Mouse (Mus musculus) hindbrain, embryonic 12.5 days (tissue): ENCODE results near the gene A2ml1. TPM values are rescaled to one million over a fixed set of nuclear protein-coding genes. Genes with fewer than 3 reads are reported as not detected.

ENCODE experiments used
- ATAC-seq: fragments of 200-750 bp; cut with Nextera tagmentation; 2 replicates; pipeline ENCODE4 v1.8.0; 2017; ENCODE audit warnings: moderate TSS enrichment; ENCODE audit not compliant: low FRiP score
- H3K27ac ChIP-seq: fragments of 300-500 bp; sonication (generic); 2 replicates; pipeline ENCODE4 v1.5.1; 2016; ENCODE audit warnings: mild to moderate bottlenecking
- H3K27me3 ChIP-seq: fragments of 300-500 bp; sonication (generic); 2 replicates; pipeline ENCODE4 v1.6.1; 2016; ENCODE audit warnings: mild to moderate bottlenecking
- H3K36me3 ChIP-seq: fragments of 300-500 bp; sonication (generic); 2 replicates; pipeline ENCODE4 v1.6.1; 2016; ENCODE audit warnings: mild to moderate bottlenecking
- H3K4me1 ChIP-seq: fragments of 300-500 bp; sonication (generic); 2 replicates; pipeline ENCODE4 v1.6.1; 2016
- H3K4me2 ChIP-seq: fragments of 300-500 bp; sonication (generic); replicated peaks from 2 replicates; pipeline ENCODE4 v1.6.1; 2016; ENCODE audit warnings: mild to moderate bottlenecking
- H3K4me3 ChIP-seq: fragments of 300-500 bp; sonication (generic); 2 replicates; pipeline ENCODE4 v1.5.1; 2016; ENCODE audit warnings: mild to moderate bottlenecking
- H3K9ac ChIP-seq: fragments of 300-500 bp; sonication (generic); 2 replicates; pipeline ENCODE4 v1.6.1; 2016; ENCODE audit warnings: mild to moderate bottlenecking, moderate library complexity
- H3K9me3 ChIP-seq: fragments of 300-500 bp; sonication (generic); replicated peaks from 2 replicates; pipeline ENCODE4 v1.6.1; 2016; ENCODE audit warnings: mild to moderate bottlenecking
- WGBS: fragments of 180-500 bp; shearing (Covaris S2); methylation state at CpG from one replicate; pipeline ENCODE4 v1.1.7; 2016; 5-methylcytosine and 5-hydroxymethylcytosine counted together
- polyA plus RNA-seq: library from polyadenylated mRNA; unstranded; fragments of >200 nt; fragmentation: Nextera tagmentation; extraction: Ambion mirVana; gene quantifications from 2 replicates; pipeline ENCODE4 v1.2.1, GENCODE M21; 2016

The A2ml1 gene
- polyA plus RNA-seq, 1 experiment from 2014 or later = not detected

DNA sequence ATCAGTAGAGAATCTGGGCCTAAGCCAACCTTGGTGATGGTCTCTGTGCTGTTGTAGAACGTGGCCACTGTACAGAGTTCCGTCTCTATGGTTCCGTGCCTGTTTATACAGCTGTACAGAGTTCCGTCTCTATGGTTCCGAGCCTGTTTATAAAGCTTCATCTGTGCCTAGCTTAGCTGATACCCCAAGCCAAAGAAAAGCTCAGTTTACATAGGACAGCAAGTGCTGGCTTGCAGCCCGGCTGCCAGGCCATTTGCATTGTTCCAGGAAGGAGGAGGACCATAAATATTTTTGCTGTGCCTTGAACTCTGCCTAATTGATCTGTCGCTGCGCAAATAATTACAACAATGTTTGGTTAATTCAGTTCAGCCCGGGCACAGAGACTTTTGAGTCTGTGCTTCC, 15.7 kb upstream of the A2ml1 start:
- ATAC-seq = peak; percentile 88
- WGBS = 36% methylated on average over 9 of the region's 9 CpGs
- no peak overlapping the region for H3K9ac ChIP-seq
- H3K4me2 ChIP-seq = peak overlapping the region; percentile 30
- H3K27ac ChIP-seq = no peak overlapping the region
- H3K4me1 ChIP-seq = no peaks in the 10 kb centered on the region
- no peak overlapping the region for H3K4me3 ChIP-seq
- H3K27me3 ChIP-seq = no peaks in the 10 kb centered on the region
- H3K36me3 ChIP-seq = no peaks in the 10 kb centered on the region
- H3K9me3 ChIP-seq = no peaks in the 10 kb centered on the region

DNA sequence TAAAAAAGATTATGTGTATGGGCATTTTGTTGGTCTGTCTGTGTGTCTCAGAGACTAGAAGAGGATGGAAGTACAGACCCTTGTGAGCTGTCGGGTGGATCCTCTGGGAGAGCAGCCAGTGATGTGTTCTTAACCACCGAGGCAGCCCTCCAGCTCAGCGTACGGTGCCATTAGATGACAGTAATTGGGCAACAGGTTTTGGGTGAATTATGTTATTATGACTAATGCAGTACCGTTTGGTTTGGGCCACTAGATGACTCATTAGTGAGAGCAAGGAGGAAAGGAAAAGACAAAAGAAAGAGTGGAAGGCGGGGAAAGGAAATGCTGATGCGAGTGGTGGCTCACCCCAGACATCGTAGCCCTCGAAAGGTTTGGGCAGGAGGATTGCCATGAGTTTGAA, 13.2 kb upstream of the A2ml1 start:
- no peak overlapping the region for H3K4me3 ChIP-seq
- H3K4me1 ChIP-seq = no peaks in the 10 kb centered on the region
- no peaks in the 10 kb centered on the region for H3K9me3 ChIP-seq
- H3K27me3 ChIP-seq = no peaks in the 10 kb centered on the region
- H3K36me3 ChIP-seq = no peaks in the 10 kb centered on the region
- ATAC-seq = no peak
- H3K9ac ChIP-seq = no peak overlapping the region
- WGBS = 90% methylated on average over 9 of the region's 9 CpGs
- H3K4me2 ChIP-seq = no peak overlapping the region
- H3K27ac ChIP-seq = no peak overlapping the region

DNA sequence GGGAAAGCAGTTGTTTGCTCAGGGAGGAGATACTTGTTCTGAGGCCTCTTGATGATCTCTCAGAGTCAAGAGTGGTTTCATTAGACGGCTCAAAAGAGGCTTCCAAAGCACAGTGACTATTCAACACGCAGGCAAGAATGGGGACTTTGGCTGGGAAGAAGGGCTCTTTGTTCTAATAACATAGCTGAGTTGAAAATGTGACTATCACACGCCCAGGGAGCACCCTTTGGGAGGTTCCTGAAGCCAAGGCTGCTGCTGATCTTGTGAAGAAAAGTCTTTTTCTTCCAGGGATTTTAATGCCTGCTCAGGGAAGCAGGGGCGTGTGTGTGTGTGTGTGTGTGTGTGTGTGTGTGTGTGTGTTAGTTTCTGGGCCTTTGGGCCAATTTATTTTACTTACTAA, 8.0 kb upstream of the A2ml1 start:
- Histone ChIP-seq H3K27ac (no peak overlapping the region), H3K4me3 (no peak overlapping the region), H3K36me3 (no peaks in the 10 kb centered on the region), H3K9me3 (no peaks in the 10 kb centered on the region), H3K27me3 (no peaks in the 10 kb centered on the region), H3K4me1 (no peaks in the 10 kb centered on the region), H3K4me2 (no peak overlapping the region), H3K9ac (no peak overlapping the region)
- 45% methylated on average over 4 of the region's 4 CpGs for WGBS
- no peak for ATAC-seq

DNA sequence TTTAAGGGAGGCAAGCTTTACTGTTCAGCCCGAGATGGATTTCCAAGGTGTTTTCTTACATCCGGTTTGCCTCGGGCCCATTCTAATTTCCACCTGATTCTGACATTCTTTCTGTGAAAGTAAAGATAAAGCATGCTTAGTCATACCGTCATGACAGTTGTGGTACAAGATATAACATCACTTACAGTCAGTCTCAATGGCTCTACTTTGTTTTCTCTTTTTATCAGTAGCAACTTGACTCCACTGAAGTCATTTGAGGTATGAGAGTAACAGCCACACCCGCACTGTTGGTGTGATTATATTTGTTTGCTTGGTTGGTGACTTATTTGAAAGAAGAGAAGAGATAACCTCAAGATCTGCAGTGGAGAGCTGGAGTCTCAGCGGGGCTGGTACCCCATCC, 6.2 kb upstream of the A2ml1 start:
- Histone ChIP-seq H3K4me1 (no peaks in the 10 kb centered on the region), H3K27me3 (no peaks in the 10 kb centered on the region), H3K4me2 (no peak overlapping the region), H3K36me3 (no peaks in the 10 kb centered on the region), H3K4me3 (no peak overlapping the region), H3K9me3 (no peaks in the 10 kb centered on the region), H3K9ac (no peak overlapping the region), H3K27ac (no peak overlapping the region)
- 90% methylated on average over 6 of the region's 6 CpGs for WGBS
- no peak for ATAC-seq

DNA sequence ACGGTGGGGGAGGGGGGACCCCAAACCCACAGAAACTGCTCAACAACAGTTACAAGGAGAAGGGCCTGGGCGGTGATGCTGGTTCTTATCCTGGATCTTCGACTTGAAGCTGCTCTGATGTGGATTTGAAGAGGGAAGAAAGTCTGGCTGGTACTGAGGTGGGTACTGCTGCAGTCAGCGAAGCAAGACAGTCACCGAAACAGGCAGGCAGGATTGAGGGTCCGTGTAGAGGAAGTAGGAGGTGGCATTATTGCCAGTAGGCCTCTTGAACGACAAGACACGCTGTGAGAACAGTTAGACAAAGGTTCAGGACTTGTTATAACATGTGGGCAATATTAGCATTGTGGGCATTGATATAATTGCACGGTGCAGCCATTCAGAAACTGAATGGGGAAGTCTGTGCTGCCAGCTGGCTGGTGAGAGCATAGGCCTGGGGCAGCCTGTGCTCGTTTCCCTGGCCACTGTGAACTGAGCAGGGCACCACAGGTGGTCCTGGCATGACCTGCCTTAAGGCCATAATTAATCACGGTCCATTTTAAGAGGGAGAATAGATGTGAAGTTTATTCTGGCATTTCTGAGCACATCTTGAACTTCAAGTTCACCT, 4.3 kb upstream of the A2ml1 start:
- no peak overlapping the region for H3K4me2 ChIP-seq
- no peaks in the 10 kb centered on the region for H3K4me1 ChIP-seq
- no peaks in the 10 kb centered on the region for H3K9me3 ChIP-seq
- H3K36me3 ChIP-seq = no peaks in the 10 kb centered on the region
- no peaks in the 10 kb centered on the region for H3K27me3 ChIP-seq
- no peak; the same call in 1 of the 2 replicates for ATAC-seq
- H3K9ac ChIP-seq = no peak overlapping the region
- 71% methylated on average over 11 of the region's 11 CpGs for WGBS
- H3K4me3 ChIP-seq = no peak overlapping the region
- no peak overlapping the region for H3K27ac ChIP-seq

DNA sequence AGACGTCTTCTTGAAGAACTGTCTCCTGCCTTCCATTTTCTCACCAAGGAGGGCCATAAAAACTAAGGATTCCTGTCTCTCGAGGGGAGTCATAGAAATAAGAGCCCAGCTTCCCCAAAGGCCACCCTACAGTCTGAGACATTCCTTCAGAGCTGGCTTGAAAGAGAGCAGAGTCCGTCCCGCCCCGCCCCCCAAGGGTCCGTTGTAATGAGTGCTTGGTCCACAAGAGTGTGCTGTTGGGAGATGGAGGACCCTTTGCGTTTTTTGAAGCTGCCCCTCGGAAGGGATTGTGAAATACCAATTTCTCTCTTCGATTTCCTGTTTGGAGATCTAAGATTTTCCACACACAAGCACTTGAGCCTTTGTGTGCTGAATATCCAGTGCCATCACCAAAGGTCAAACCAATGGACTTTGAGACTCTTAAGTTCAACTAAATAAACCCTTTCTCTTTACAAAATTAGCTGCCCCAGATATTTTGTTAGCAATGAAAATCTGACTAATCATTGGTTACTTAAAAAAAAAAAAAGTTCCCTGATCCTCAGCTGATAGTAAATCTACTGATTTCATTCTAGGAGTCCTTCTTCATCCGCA, 2.8 kb upstream of the A2ml1 start:
- Histone ChIP-seq H3K4me2 (no peak overlapping the region), H3K27me3 (no peaks in the 10 kb centered on the region), H3K27ac (no peak overlapping the region), H3K4me3 (no peak overlapping the region), H3K36me3 (no peaks in the 10 kb centered on the region), H3K9ac (no peak overlapping the region), H3K4me1 (no peaks in the 10 kb centered on the region), H3K9me3 (no peaks in the 10 kb centered on the region)
- 32% methylated on average over 10 of the region's 10 CpGs for WGBS
- no peak for ATAC-seq

DNA sequence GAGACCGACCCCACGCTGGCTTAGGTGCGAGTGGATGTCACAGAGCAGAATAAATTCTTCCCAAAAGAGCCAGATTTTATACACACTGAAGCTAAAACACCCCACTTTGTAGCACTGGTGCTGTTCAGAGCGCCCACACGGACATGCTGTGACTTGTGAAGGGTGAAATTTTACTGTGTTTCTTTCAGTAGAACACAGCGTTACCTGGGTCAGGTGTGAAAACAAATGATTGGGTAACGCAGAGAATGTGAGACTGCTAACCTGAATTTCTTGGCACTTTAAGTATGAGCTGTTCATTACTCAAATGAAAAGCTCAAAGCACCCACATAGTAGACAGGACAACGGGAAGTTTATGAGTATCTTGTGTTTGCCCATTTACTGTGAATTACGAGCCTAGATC, 4.1 kb downstream of the A2ml1 start:
- H3K4me3 ChIP-seq = no peak overlapping the region
- H3K4me2 ChIP-seq = no peak overlapping the region
- H3K36me3 ChIP-seq = no peaks in the 10 kb centered on the region
- H3K9me3 ChIP-seq = no peaks in the 10 kb centered on the region
- H3K4me1 ChIP-seq = no peaks in the 10 kb centered on the region
- no peaks in the 10 kb centered on the region for H3K27me3 ChIP-seq
- no peak overlapping the region for H3K27ac ChIP-seq
- 88% methylated on average over 9 of the region's 9 CpGs for WGBS
- no peak for ATAC-seq
- H3K9ac ChIP-seq = no peak overlapping the region

DNA sequence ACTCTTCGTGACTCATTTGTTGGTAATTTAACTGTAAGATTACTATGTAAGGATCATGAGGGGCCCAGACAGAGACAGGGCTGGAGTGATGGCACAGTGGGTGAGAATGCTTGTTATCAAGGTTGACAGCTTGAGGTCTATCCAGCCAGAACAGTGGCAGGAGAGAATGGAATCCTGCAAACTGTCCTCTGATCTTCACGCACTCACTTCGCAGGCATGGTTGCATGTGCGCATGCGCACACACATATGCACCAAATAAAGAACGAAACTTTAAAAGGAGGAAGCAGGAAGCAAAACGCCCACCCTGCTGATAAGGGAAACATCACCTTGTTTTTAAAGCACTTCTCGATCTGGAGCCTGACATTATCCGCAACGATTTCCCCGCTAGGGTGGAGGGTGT, 14.8 kb downstream of the A2ml1 start:
- Histone ChIP-seq H3K27me3 (no peaks in the 10 kb centered on the region), H3K9ac (no peak overlapping the region), H3K9me3 (no peaks in the 10 kb centered on the region), H3K4me2 (no peak overlapping the region), H3K27ac (no peak overlapping the region), H3K4me1 (no peaks in the 10 kb centered on the region), H3K4me3 (no peak overlapping the region), H3K36me3 (no peaks in the 10 kb centered on the region)
- no peak for ATAC-seq
- WGBS = 89% methylated on average over 11 of the region's 11 CpGs

DNA sequence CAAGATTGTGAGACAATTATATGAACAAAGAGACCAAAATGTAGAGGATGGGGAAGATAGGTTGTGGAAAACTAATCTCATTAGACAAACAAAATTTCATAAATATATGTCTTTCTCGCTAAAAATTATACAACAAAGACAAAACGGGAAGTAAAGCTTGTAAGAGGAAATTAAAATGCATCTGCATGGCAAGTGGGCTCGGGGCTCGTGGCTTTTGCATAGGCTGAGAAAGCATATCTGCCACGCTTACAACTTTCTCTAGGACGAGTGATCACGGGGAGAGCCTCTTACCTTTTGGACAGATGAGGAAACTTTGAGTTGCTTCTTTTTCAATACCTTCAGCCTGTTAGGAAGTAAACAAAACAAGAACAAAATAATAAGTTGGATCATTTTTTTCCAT, 27.4 kb downstream of the A2ml1 start:
- Histone ChIP-seq H3K27ac (no peak overlapping the region), H3K36me3 (no peaks in the 10 kb centered on the region), H3K4me2 (no peak overlapping the region), H3K4me1 (no peaks in the 10 kb centered on the region), H3K9ac (no peak overlapping the region), H3K9me3 (no peaks in the 10 kb centered on the region), H3K27me3 (no peaks in the 10 kb centered on the region), H3K4me3 (no peak overlapping the region)
- 89% methylated on average over 7 of the region's 7 CpGs for WGBS
- ATAC-seq = no peak

DNA sequence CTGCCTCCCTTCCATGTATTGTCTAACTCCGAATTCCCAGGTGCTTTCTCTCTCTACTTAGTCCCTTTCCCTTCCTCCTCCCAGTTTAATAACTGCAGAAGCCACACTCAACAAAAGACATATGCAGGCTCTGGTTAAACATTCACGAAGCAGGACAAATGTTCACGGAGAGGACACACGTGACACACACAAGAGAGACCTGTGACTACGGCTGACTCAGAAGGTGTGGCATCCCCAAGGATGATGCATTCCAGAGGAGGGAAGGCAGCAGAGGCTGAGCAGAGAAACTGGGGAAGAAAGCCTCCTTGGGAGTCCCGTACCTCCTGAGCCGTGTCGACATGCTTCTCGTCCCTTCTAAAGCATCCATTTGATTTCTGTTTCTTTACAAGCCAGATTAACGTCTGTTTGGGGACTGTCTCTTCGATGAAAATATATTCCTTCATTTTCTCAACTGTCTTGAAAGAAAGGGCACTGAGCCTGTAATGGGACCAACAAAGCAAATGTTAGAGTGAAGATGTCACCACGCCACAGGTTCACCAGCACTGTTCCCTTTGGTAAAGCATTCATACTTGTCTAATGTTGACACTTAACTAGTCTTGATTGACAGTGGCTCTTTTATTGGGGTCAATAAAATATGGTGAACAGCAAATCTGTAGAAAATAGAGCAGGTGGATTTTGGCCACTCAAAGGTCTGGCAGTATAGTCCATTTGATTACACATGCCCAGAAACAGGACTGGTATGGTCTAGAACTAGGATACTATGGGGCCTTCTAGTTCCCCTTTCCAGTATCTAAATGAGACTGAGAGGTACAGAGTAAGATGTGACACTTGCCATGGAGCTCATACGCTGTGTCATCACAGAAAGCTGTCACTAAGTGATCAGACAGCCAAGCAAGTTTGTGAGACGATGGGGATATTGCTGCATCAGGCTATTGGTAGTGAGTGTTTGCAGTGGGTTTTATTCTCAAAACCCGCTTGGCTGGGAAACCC, 31.6 kb downstream of the A2ml1 start:
- no peak for ATAC-seq
- no peak overlapping the region for H3K4me3 ChIP-seq
- H3K27ac ChIP-seq = no peak overlapping the region
- H3K9ac ChIP-seq = no peak overlapping the region
- no peaks in the 10 kb centered on the region for H3K27me3 ChIP-seq
- H3K4me1 ChIP-seq = no peaks in the 10 kb centered on the region
- 84% methylated on average over 15 of the region's 15 CpGs for WGBS
- H3K4me2 ChIP-seq = no peak overlapping the region
- no peaks in the 10 kb centered on the region for H3K9me3 ChIP-seq
- no peaks in the 10 kb centered on the region for H3K36me3 ChIP-seq

DNA sequence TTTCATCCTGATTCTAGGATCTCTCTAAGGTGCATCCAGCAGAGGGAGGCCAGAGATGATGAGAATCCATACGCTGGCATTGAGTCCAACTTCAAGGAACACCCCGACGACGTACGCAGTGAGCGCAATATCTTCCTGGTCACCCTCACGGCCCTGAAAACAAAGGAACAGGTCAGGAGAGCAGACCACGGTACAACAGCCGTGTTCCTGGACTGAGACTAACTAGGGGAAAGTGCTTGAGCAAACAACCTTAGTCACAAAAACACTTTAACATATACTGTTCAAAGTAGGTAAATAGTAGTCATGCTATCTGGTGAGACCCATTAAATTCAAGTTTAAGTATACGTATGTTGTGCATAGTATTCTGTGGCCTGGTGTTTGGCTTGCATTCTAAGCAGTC, 32.9 kb downstream of the A2ml1 start:
- no peaks in the 10 kb centered on the region for H3K36me3 ChIP-seq
- no peak overlapping the region for H3K9ac ChIP-seq
- no peak overlapping the region for H3K4me2 ChIP-seq
- H3K4me3 ChIP-seq = no peak overlapping the region
- H3K27me3 ChIP-seq = no peaks in the 10 kb centered on the region
- H3K27ac ChIP-seq = no peak overlapping the region
- no peaks in the 10 kb centered on the region for H3K4me1 ChIP-seq
- 89% methylated on average over 10 of the region's 10 CpGs for whole genome bisulfite sequencing
- ATAC-seq = no peak
- no peaks in the 10 kb centered on the region for H3K9me3 ChIP-seq

DNA sequence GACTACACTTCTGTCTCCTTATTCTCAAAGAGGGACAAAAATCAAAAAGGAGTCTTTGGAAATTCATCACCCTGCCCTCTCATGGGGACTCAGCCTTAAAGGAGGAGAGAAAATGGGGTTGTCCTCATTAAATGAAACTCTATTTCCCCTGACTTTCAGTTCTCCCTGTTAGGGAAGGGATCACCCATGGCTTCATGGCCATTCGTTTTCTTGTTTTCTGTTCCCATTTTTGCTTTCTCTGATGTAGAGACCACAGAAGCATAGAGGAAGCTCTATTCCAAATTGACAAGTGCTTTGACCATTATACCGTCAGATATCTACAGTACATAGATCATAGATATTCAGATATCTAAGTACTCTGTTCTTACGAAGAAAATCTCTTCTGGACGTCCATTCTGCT, 36.0 kb downstream of the A2ml1 start:
- Histone ChIP-seq H3K4me1 (no peaks in the 10 kb centered on the region), H3K27ac (no peak overlapping the region), H3K9ac (no peak overlapping the region), H3K4me2 (no peak overlapping the region), H3K27me3 (no peaks in the 10 kb centered on the region), H3K36me3 (no peaks in the 10 kb centered on the region), H3K4me3 (no peak overlapping the region), H3K9me3 (no peaks in the 10 kb centered on the region)
- 85% methylated on average over 4 of the region's 4 CpGs for WGBS
- ATAC-seq = no peak
